Mouse (Mus musculus) MEL (cell line): ENCODE measurements around the gene Cdc25a. TPM values are rescaled to one million over a fixed set of nuclear protein-coding genes. Genes with fewer than 3 reads are reported as not detected.

Experiments used
- DNase-seq: peaks from one replicate; pipeline ENCODE4 v3.0.0; 2011; ENCODE audit warnings: low read depth, low spot score
- H3K27ac ChIP-seq: 2 replicates; pipeline ENCODE4 v1.5.1; 2012; ENCODE audit warnings: low read depth, mild to moderate bottlenecking, control low read depth, low read length, moderate library complexity; ENCODE audit not compliant: control insufficient read depth
- H3K27me3 ChIP-seq, 2 experiments: fragments of 150-350 bp in 1 of 2; sonication (generic) in 1 of 2; 2 replicates each; pipeline ENCODE4 v1.6.1; 2012; ENCODE audit warnings: low read length in 2 of 2, mild to moderate bottlenecking in 2 of 2, improper control_type of control experiment in 1 of 2, moderate library complexity in 1 of 2; ENCODE audit not compliant: insufficient read depth in 2 of 2, control insufficient read depth in 1 of 2
- H3K36me3 ChIP-seq, 2 experiments: 2 replicates each; pipeline ENCODE4 v1.6.1; 2012 to 2014; ENCODE audit warnings: low read length in 2 of 2, improper control_type of control experiment in 1 of 2, inconsistent platforms in 1 of 2, mild to moderate bottlenecking in 1 of 2; ENCODE audit not compliant: insufficient read depth in 2 of 2, control insufficient read depth in 1 of 2
- H3K4me1 ChIP-seq, 2 experiments: fragments of 150-350 bp in 1 of 2; sonication (generic) in 1 of 2; 2 replicates each; pipeline ENCODE4 v1.6.1; 2012; ENCODE audit warnings: low read length in 2 of 2, improper control_type of control experiment in 1 of 2, mild to moderate bottlenecking in 1 of 2; ENCODE audit not compliant: insufficient read depth in 2 of 2, control insufficient read depth in 1 of 2
- H3K4me3 ChIP-seq, 2 experiments: fragments of 150-350 bp in 1 of 2; sonication (generic) in 1 of 2; 2 replicates each; pipeline ENCODE4 v1.5.1; 2012; ENCODE audit warnings: low read depth in 2 of 2, low read length in 2 of 2, mild to moderate bottlenecking in 2 of 2, moderate library complexity in 2 of 2, control low read depth in 1 of 2, improper control_type of control experiment in 1 of 2; ENCODE audit not compliant: control insufficient read depth in 1 of 2, insufficient read depth in 1 of 2
- H3K79me2 ChIP-seq: 2 replicates; pipeline ENCODE4 v1.6.1; 2012; ENCODE audit warnings: mild to moderate bottlenecking, low read length, moderate library complexity; ENCODE audit not compliant: control insufficient read depth, poor library complexity, insufficient read depth
- H3K9ac ChIP-seq: 2 replicates; pipeline ENCODE4 v1.6.1; 2012; ENCODE audit warnings: low read depth, mild to moderate bottlenecking, control low read depth, low read length, moderate library complexity; ENCODE audit not compliant: control insufficient read depth, poor library complexity, severe bottlenecking
- H3K9me3 ChIP-seq: fragments of 150-350 bp; sonication (generic); replicated peaks from 2 replicates; pipeline ENCODE4 v1.6.1; 2012; ENCODE audit warnings: mild to moderate bottlenecking, low read length, improper control_type of control experiment, moderate library complexity; ENCODE audit not compliant: insufficient read depth
- CTCF ChIP-seq, 3 experiments: IDR thresholded peaks in 2 of 3; conservative IDR thresholded peaks in 1 of 3; 2 replicates each; pipeline ENCODE4 v1.5.1; 2011 to 2012; ENCODE audit warnings: low read length in 3 of 3, low read depth in 2 of 3, mild to moderate bottlenecking in 2 of 3, improper control_type of control experiment in 1 of 3, inconsistent platforms in 1 of 3, mixed read lengths in 1 of 3, moderate library complexity in 1 of 3; ENCODE audit not compliant: control insufficient read depth in 1 of 3, insufficient read depth in 1 of 3, poor library complexity in 1 of 3, severe bottlenecking in 1 of 3
- EP300 ChIP-seq, 2 experiments: IDR thresholded peaks; 2 replicates each; pipeline ENCODE4 v1.6.1; 2011; ENCODE audit warnings: improper control_type of control experiment in 2 of 2, low read length in 2 of 2, low read depth in 1 of 2, mild to moderate bottlenecking in 1 of 2
- GABPA ChIP-seq: IDR thresholded peaks from 2 replicates; pipeline ENCODE4 v1.6.1; 2012; ENCODE audit warnings: low read depth, mild to moderate bottlenecking, inconsistent platforms, low read length, improper control_type of control experiment, moderate library complexity
- HCFC1 ChIP-seq: IDR thresholded peaks from 2 replicates; pipeline ENCODE4 v1.6.1; 2012; ENCODE audit warnings: low read depth, mild to moderate bottlenecking, inconsistent platforms, low read length, improper control_type of control experiment, moderate library complexity
- KAT2A ChIP-seq: conservative IDR thresholded peaks from 2 replicates; pipeline ENCODE4 v1.6.1; 2012; ENCODE audit warnings: low read depth, low read length, improper control_type of control experiment, inconsistent platforms
- MAZ ChIP-seq: IDR thresholded peaks from 2 replicates; pipeline ENCODE4 v1.6.1; 2012; ENCODE audit warnings: low read depth, mild to moderate bottlenecking, inconsistent platforms, low read length, improper control_type of control experiment
- MEF2A ChIP-seq: IDR thresholded peaks from 2 replicates; pipeline ENCODE4 v1.6.1; 2014; ENCODE audit warnings: low read depth, mild to moderate bottlenecking, inconsistent platforms, low read length, improper control_type of control experiment; ENCODE audit not compliant: poor library complexity, insufficient replicate concordance, severe bottlenecking; ENCODE audit errors: extremely low read depth
- MYC ChIP-seq: IDR thresholded peaks from 2 replicates; pipeline ENCODE4 v1.6.1; 2011; ENCODE audit warnings: low read depth, mild to moderate bottlenecking, low read length, improper control_type of control experiment, moderate library complexity
- NELFE ChIP-seq: IDR thresholded peaks from 2 replicates; pipeline ENCODE4 v1.6.1; 2011; ENCODE audit warnings: low read depth, low read length, improper control_type of control experiment
- POLR2AphosphoS5 ChIP-seq: IDR thresholded peaks from 2 replicates; pipeline ENCODE4 v1.6.1; 2012; ENCODE audit warnings: low read depth, borderline replicate concordance, mild to moderate bottlenecking, inconsistent platforms, low read length, moderate library complexity, mixed read lengths
- RAD21 ChIP-seq: IDR thresholded peaks from 2 replicates; pipeline ENCODE4 v1.6.1; 2011; ENCODE audit warnings: mild to moderate bottlenecking, low read depth, low read length, improper control_type of control experiment
- SMC3 ChIP-seq: IDR thresholded peaks from 2 replicates; pipeline ENCODE4 v1.6.1; 2011; ENCODE audit warnings: low read depth, low read length, improper control_type of control experiment
- TAL1 ChIP-seq: IDR thresholded peaks from 2 replicates; pipeline ENCODE4 v1.6.1; 2012; ENCODE audit warnings: mild to moderate bottlenecking, inconsistent platforms, low read length, moderate library complexity, mixed read lengths
- USF1 ChIP-seq: IDR thresholded peaks from 2 replicates; pipeline ENCODE4 v1.6.1; 2014; ENCODE audit warnings: low read depth, mild to moderate bottlenecking, inconsistent platforms, low read length, improper control_type of control experiment, moderate library complexity
- ZC3H11A ChIP-seq: IDR thresholded peaks from 2 replicates; pipeline ENCODE4 v1.6.1; 2012; ENCODE audit warnings: low read depth, mild to moderate bottlenecking, inconsistent platforms, low read length, improper control_type of control experiment
- ZKSCAN1 ChIP-seq: IDR thresholded peaks from 2 replicates; pipeline ENCODE4 v1.6.1; 2012; ENCODE audit warnings: low read depth, mild to moderate bottlenecking, inconsistent platforms, low read length, improper control_type of control experiment, moderate library complexity
- ZMIZ1 ChIP-seq: IDR thresholded peaks from 2 replicates; pipeline ENCODE4 v1.6.1; 2012; ENCODE audit warnings: low read depth, mild to moderate bottlenecking, inconsistent platforms, low read length, improper control_type of control experiment, moderate library complexity
- ZNF384 ChIP-seq: IDR thresholded peaks from 2 replicates; pipeline ENCODE4 v1.6.1; 2012; ENCODE audit warnings: low read depth, mild to moderate bottlenecking, inconsistent platforms, low read length, improper control_type of control experiment
- polyA plus RNA-seq, 2 experiments: library from polyadenylated mRNA; stranded (reverse) in 1 of 2; unstranded in 1 of 2; fragments of >175 nt in 1 of 2; fragments of >200 nt in 1 of 2; gene quantifications; 2 replicates each; pipeline versions ENCODE4 v1.2.1 to v1.2.4; 2012; ENCODE audit warnings: low replicate concordance in 2 of 2, low read depth in 1 of 2; ENCODE audit not compliant: insufficient read length in 2 of 2, insufficient read depth in 1 of 2, missing spikeins in 1 of 2
- total RNA-seq: library from RNA; depleted of rRNA; stranded (reverse); fragments of 300-350 nt; gene quantifications from 2 replicates; pipeline ENCODE4 v1.2.3, GENCODE M21; 2012

The Cdc25a gene
- total and polyA plus RNA-seq, 3 experiments, result 67.2 to 79.4 (median 67.4) TPM

DNA sequence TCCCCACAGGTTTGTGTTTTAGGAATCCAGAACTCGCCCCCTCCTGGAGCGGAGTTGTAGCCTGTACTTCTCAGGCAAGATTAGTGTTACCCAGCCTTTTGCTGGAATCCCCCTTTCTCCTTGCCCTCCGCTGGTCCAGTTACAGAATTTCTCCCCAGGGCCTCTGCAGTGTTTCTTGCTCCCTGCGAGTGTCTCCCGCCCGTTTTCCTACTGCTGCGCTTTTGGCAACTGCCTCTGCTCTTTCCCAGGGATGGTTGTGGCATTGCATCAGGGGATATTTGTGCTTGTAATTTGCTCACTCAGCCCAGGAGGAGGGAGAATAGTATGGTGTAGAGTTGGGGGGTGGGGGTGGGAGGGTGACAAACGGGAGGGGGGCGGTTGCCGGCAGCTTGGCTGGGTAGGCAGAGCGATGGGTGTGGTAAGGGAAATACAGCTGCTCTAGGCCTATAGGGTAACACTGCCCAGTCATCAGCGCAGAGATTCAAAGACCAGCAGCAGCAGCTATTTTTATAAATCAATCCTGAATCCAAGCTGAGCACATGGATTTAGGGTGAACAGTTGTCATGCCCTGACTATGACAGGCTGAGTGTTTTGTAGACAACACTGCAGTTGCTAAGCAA is 57.5 kb downstream of the Cdc25a start:
- Histone ChIP-seq H3K4me3 (peak overlapping the region; percentile 68 to 93), H3K27ac (no peak overlapping the region), H3K4me1 (peaks cover 0 to 7% of the 10 kb centered on the region in 2 experiments; a peak in 3 of 4 replicates), H3K79me2 (no peaks in the 10 kb centered on the region; the same call in 1 of the 2 replicates), H3K36me3 (peaks cover 0 to 12% of the 10 kb centered on the region in 2 experiments; a peak in 2 of 4 replicates), H3K9ac (peak overlapping the region; percentile 77), H3K27me3 (no peaks in the 10 kb centered on the region), H3K9me3 (no peaks in the 10 kb centered on the region)
- TF ChIP-seq CTCF (IDR thresholded peaks at IDR 0.05 in 2 of 3, conservative IDR thresholded peaks at IDR 0.05 in 1 of 3; ENCODE audit: control insufficient read depth in 1 of 3, insufficient read depth in 1 of 3, low read depth in 2 of 3, low read length in 3 of 3, poor library complexity in 1 of 3, severe bottlenecking in 1 of 3), result peak in 1 of 3 experiments; percentile 14; a peak in 1 of 6 replicates
- no peak for TF ChIP-seq GABPA
- no peak for DNase-seq

DNA sequence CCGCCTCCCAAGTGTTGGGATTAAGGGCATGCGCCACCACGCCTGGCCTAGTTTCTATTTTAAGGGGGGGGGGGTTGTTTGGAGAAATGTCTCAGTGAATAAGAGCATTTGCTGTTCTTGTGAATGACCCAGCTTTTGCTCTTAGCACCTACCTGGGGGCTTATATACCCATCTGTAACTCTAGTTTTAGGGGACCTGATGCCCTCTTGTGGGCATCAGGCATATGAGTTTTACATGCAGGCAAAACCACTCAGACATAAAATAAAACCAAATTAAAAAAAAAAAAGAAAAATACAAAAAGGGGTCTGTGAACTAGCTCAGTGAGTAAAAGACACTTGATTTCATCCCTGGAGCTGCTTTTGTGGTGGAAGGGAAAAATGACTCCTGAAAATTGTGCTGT is 64.0 kb downstream of the Cdc25a start:
- no peaks in the 10 kb centered on the region for H3K27me3 ChIP-seq

GRCm38 (mm10) chr9:109942796-109943195 is 67.4 kb downstream of the Cdc25a start:
- H3K9me3 ChIP-seq, result no peaks in the 10 kb centered on the region
- DNase-seq, result no peak
- no peaks in the 10 kb centered on the region for H3K27me3 ChIP-seq
- no peak for TF ChIP-seq GABPA
- TF ChIP-seq SMC3, result no peak
- no peak for TF ChIP-seq USF1
- no peak for TF ChIP-seq MEF2A
- H3K36me3 ChIP-seq, result no peaks in the 10 kb centered on the region
- no peaks in the 10 kb centered on the region for H3K4me1 ChIP-seq
- H3K4me3 ChIP-seq, result no peak overlapping the region
- no peak overlapping the region for H3K9ac ChIP-seq
- H3K79me2 ChIP-seq, result no peaks in the 10 kb centered on the region; the same call in none of the 2 replicates
- no peak overlapping the region for H3K27ac ChIP-seq

More for the DNA sequence above, 64.0 kb downstream of the Cdc25a start:
- H3K9ac ChIP-seq, result no peak overlapping the region
- peak; percentile 38 for DNase-seq
- 0 out of 4 replicates have a peak, but pooled peaks cover 0 to 3% of the 10 kb centered on the region in 2 experiments for H3K4me1 ChIP-seq
- TF ChIP-seq HCFC1 (no peak), MEF2A (no peak), ZMIZ1 (no peak), RAD21 (peak; percentile 58), MAZ (peak; percentile 31; the same call in 1 of the 2 replicates), ZC3H11A (no peak; the same call in 1 of the 2 replicates), ZNF384 (peak; percentile 48), TAL1 (no peak), EP300 (IDR thresholded peaks at IDR 0.05; ENCODE audit: low read depth in 1 of 2, low read length in 2 of 2) (no peak), CTCF (IDR thresholded peaks at IDR 0.05 in 2 of 3, conservative IDR thresholded peaks at IDR 0.05 in 1 of 3; ENCODE audit: control insufficient read depth in 1 of 3, insufficient read depth in 1 of 3, low read depth in 2 of 3, low read length in 3 of 3, poor library complexity in 1 of 3, severe bottlenecking in 1 of 3) (peak in 2 of 3 experiments; percentile 24 to 64; a peak in 3 of 6 replicates), MYC (no peak), POLR2AphosphoS5 (no peak), USF1 (no peak), NELFE (no peak), SMC3 (peak; percentile 60), ZKSCAN1 (no peak), KAT2A (no peak)
- H3K79me2 ChIP-seq, result no peaks in the 10 kb centered on the region; the same call in 1 of the 2 replicates
- H3K27ac ChIP-seq, result no peak overlapping the region
- no peaks in the 10 kb centered on the region for H3K9me3 ChIP-seq
- no peak overlapping the region for H3K4me3 ChIP-seq
- 0 out of 4 replicates have a peak, but pooled peaks cover 0 to 3% of the 10 kb centered on the region in 2 experiments for H3K36me3 ChIP-seq
